Mouse (Mus musculus) kidney, embryonic 16.5 days (tissue): ENCODE data around the gene Npy. TPM values are rescaled to one million over a fixed set of nuclear protein-coding genes. Genes with fewer than 3 reads are reported as not detected.

Experiments used
- ATAC-seq: fragments of 200-750 bp; cut with Nextera tagmentation; 2 replicates; pipeline ENCODE4 v1.8.0; 2017; ENCODE audit warnings: moderate TSS enrichment; ENCODE audit not compliant: low FRiP score, low TSS enrichment
- H3K27ac ChIP-seq: fragments of 300-500 bp; sonication (generic); 2 replicates; pipeline ENCODE4 v1.5.1; 2014; ENCODE audit warnings: low read length
- H3K27me3 ChIP-seq: fragments of 300-500 bp; sonication (generic); 2 replicates; pipeline ENCODE4 v1.6.1; 2014; ENCODE audit warnings: low read length, control low read depth, mixed read lengths; ENCODE audit not compliant: insufficient read depth
- H3K36me3 ChIP-seq: fragments of 300-500 bp; sonication (generic); 2 replicates; pipeline ENCODE4 v1.6.1; 2014; ENCODE audit warnings: low read length, control low read depth, mixed read lengths; ENCODE audit not compliant: insufficient read depth
- H3K4me1 ChIP-seq: fragments of 300-500 bp; sonication (generic); 2 replicates; pipeline ENCODE4 v1.6.1; 2014; ENCODE audit warnings: low read length, control low read depth, mixed read lengths; ENCODE audit not compliant: insufficient read depth
- H3K4me2 ChIP-seq: fragments of 300-500 bp; sonication (generic); replicated peaks from 2 replicates; pipeline ENCODE4 v1.6.1; 2014; ENCODE audit warnings: low read depth, low read length
- H3K4me3 ChIP-seq: fragments of 300-500 bp; sonication (generic); 2 replicates; pipeline ENCODE4 v1.5.1; 2014; ENCODE audit warnings: mild to moderate bottlenecking, low read length
- H3K9ac ChIP-seq: fragments of 300-500 bp; sonication (generic); replicated peaks from 2 replicates; pipeline ENCODE4 v1.6.1; 2014; ENCODE audit warnings: low read length
- H3K9me3 ChIP-seq: fragments of 300-500 bp; sonication (generic); 2 replicates; pipeline ENCODE4 v1.6.1; 2016; ENCODE audit warnings: low read length, control low read depth
- WGBS: fragments of 180-500 bp; shearing (Covaris S2); extraction: QIAGEN DNeasy Blood & Tissue Kit; methylation state at CpG from one replicate; pipeline ENCODE4 v1.1.7; 2014; 5-methylcytosine and 5-hydroxymethylcytosine counted together
- polyA plus RNA-seq: library from polyadenylated mRNA; unstranded; fragments of >200 nt; fragmentation: Nextera tagmentation; extraction: Ambion mirVana; gene quantifications from 2 replicates; pipeline ENCODE4 v1.2.1, GENCODE M21; 2015

Npy gene
- 25.4 and 40.7 TPM in 2 replicates for polyA plus RNA-seq

- under 1% methylated on average over 65 of the region's 66 CpGs for WGBS
- ATAC-seq, result peak; percentile 82
- H3K4me2 ChIP-seq, result peak within 1 kb of the TSS; percentile 91
- peaks cover 18% of the 10 kb centered on the region for H3K4me1 ChIP-seq
- H3K27ac ChIP-seq, result no peak within 1 kb of the TSS
- H3K27me3 ChIP-seq, result peaks cover 60% of the 10 kb centered on the region
- H3K4me3 ChIP-seq, result peak within 1 kb of the TSS; percentile 61
- H3K36me3 ChIP-seq, result no peaks in the 10 kb centered on the region
- H3K9ac ChIP-seq, result peak within 1 kb of the TSS; percentile 47
- no peaks in the 10 kb centered on the region for H3K9me3 ChIP-seq
Measured at GRCm38 (mm10) chr6:49821961-49822870, at the start of gene Npy. Gene Npy, plus strand, starts transcription at chr6:49822710.

GRCm38 (mm10) chr6:49775006-49775405 lies 47.5 kb upstream of the Npy start:
- peaks cover 4% of the 10 kb centered on the region for H3K4me1 ChIP-seq
- H3K9ac ChIP-seq, result no peak overlapping the region
- 65% methylated on average over 8 of the region's 8 CpGs for WGBS
- no peaks in the 10 kb centered on the region for H3K36me3 ChIP-seq
- H3K27ac ChIP-seq, result no peak overlapping the region
- no peak for ATAC-seq
- H3K27me3 ChIP-seq, result no peaks in the 10 kb centered on the region
- H3K4me3 ChIP-seq, result no peak overlapping the region
- no peaks in the 10 kb centered on the region for H3K9me3 ChIP-seq
- no peak overlapping the region for H3K4me2 ChIP-seq

- Histone ChIP-seq H3K27ac (no peak overlapping the region), H3K4me1 (peaks cover 4% of the 10 kb centered on the region), H3K36me3 (no peaks in the 10 kb centered on the region), H3K9ac (no peak overlapping the region), H3K9me3 (no peaks in the 10 kb centered on the region), H3K4me3 (no peak overlapping the region), H3K4me2 (no peak overlapping the region), H3K27me3 (no peaks in the 10 kb centered on the region)
- ATAC-seq, result no peak
- 65% methylated on average over 13 of the region's 13 CpGs for WGBS
Measured at GRCm38 (mm10) chr6:49778109-49778508, 44.4 kb upstream of the Npy start.

- WGBS, result 87% methylated on average over 9 of the region's 9 CpGs
- Histone ChIP-seq H3K4me1 (peaks cover 4% of the 10 kb centered on the region), H3K9me3 (no peaks in the 10 kb centered on the region), H3K27ac (no peak overlapping the region), H3K9ac (no peak overlapping the region), H3K27me3 (no peaks in the 10 kb centered on the region), H3K4me3 (no peak overlapping the region), H3K4me2 (no peak overlapping the region), H3K36me3 (no peaks in the 10 kb centered on the region)
- no peak for ATAC-seq
Measured at GRCm38 (mm10) chr6:49778729-49779128, 43.8 kb upstream of the Npy start.

- Histone ChIP-seq H3K27me3 (no peaks in the 10 kb centered on the region), H3K9me3 (no peaks in the 10 kb centered on the region), H3K4me2 (no peak overlapping the region), H3K36me3 (no peaks in the 10 kb centered on the region), H3K4me1 (peaks cover 4% of the 10 kb centered on the region), H3K27ac (no peak overlapping the region), H3K4me3 (no peak overlapping the region), H3K9ac (no peak overlapping the region)
- 20% methylated on average over 7 of the region's 7 CpGs for WGBS
- no peak for ATAC-seq
Measured at GRCm38 (mm10) chr6:49779606-49780005, 42.9 kb upstream of the Npy start.

- peaks cover 4% of the 10 kb centered on the region for H3K4me1 ChIP-seq
- no peaks in the 10 kb centered on the region for H3K27me3 ChIP-seq
- ATAC-seq, result no peak
- no peaks in the 10 kb centered on the region for H3K9me3 ChIP-seq
- H3K4me2 ChIP-seq, result no peak overlapping the region
- WGBS, result 65% methylated on average over 9 of the region's 9 CpGs
- H3K4me3 ChIP-seq, result no peak overlapping the region
- no peak overlapping the region for H3K9ac ChIP-seq
- H3K36me3 ChIP-seq, result no peaks in the 10 kb centered on the region
- no peak overlapping the region for H3K27ac ChIP-seq
Measured at GRCm38 (mm10) chr6:49780846-49781400, 41.6 kb upstream of the Npy start.

GRCm38 (mm10) chr6:49781852-49782251 lies 40.7 kb upstream of the Npy start:
- H3K4me3 ChIP-seq, result no peak overlapping the region
- no peak overlapping the region for H3K4me2 ChIP-seq
- no peak overlapping the region for H3K27ac ChIP-seq
- no peak for ATAC-seq
- H3K9me3 ChIP-seq, result no peaks in the 10 kb centered on the region
- H3K36me3 ChIP-seq, result no peaks in the 10 kb centered on the region
- WGBS, result 83% methylated on average over 5 of the region's 5 CpGs
- no peaks in the 10 kb centered on the region for H3K27me3 ChIP-seq
- H3K4me1 ChIP-seq, result peaks cover 4% of the 10 kb centered on the region
- no peak overlapping the region for H3K9ac ChIP-seq

- H3K4me2 ChIP-seq, result no peak overlapping the region
- H3K9ac ChIP-seq, result no peak overlapping the region
- H3K36me3 ChIP-seq, result no peaks in the 10 kb centered on the region
- H3K27me3 ChIP-seq, result no peaks in the 10 kb centered on the region
- H3K27ac ChIP-seq, result no peak overlapping the region
- ATAC-seq, result no peak
- H3K9me3 ChIP-seq, result no peaks in the 10 kb centered on the region
- WGBS, result 81% methylated on average over 7 of the region's 7 CpGs
- no peak overlapping the region for H3K4me3 ChIP-seq
- H3K4me1 ChIP-seq, result peaks cover 4% of the 10 kb centered on the region
Measured at GRCm38 (mm10) chr6:49782679-49783078, 39.8 kb upstream of the Npy start.

- peak overlapping the region; percentile 33; the same call in 1 of the 2 replicates for H3K4me2 ChIP-seq
Measured at GRCm38 (mm10) chr6:49792524-49792923, 30.0 kb upstream of the Npy start.

GRCm38 (mm10) chr6:49804105-49804504 lies 18.4 kb upstream of the Npy start:
- H3K4me2 ChIP-seq, result no peak overlapping the region
- no peaks in the 10 kb centered on the region for H3K9me3 ChIP-seq
- no peaks in the 10 kb centered on the region for H3K36me3 ChIP-seq
- 47% methylated on average over 8 of the region's 8 CpGs for WGBS
- H3K27me3 ChIP-seq, result no peaks in the 10 kb centered on the region
- H3K4me1 ChIP-seq, result no peaks in the 10 kb centered on the region
- no peak overlapping the region for H3K4me3 ChIP-seq
- H3K27ac ChIP-seq, result no peak overlapping the region
- H3K9ac ChIP-seq, result no peak overlapping the region
- ATAC-seq, result no peak

More at GRCm38 (mm10) chr6:49792524-49792923, 30.0 kb upstream of the Npy start:
- Histone ChIP-seq H3K4me1 (peaks cover 12% of the 10 kb centered on the region), H3K36me3 (no peaks in the 10 kb centered on the region), H3K4me3 (no peak overlapping the region), H3K27ac (peak overlapping the region; percentile 81), H3K9ac (no peak overlapping the region), H3K27me3 (no peaks in the 10 kb centered on the region), H3K9me3 (peaks cover 5% of the 10 kb centered on the region; the same call in 1 of the 2 replicates)
- WGBS, result 44% methylated on average over 12 of the region's 12 CpGs
- ATAC-seq, result peak; percentile 94
